Mouse (Mus musculus) liver, postnatal 0 days (tissue): ENCODE data around the gene Fat3.

Source experiments
- CTCF ChIP-seq: sonication (generic); IDR thresholded peaks from 2 replicates; pipeline ENCODE4 v1.5.1; 2016; ENCODE audit warnings: antibody characterized with exemption, low read depth
- EP300 ChIP-seq: IDR thresholded peaks from 2 replicates; pipeline ENCODE4 v1.6.1; 2016; ENCODE audit warnings: antibody characterized with exemption, low read depth, mild to moderate bottlenecking

- TF ChIP-seq CTCF (no peak), EP300 (no peak)
Measured at GRCm38 (mm10) chr9:16150046-16150445, 351.0 kb downstream of the Fat3 start.
